In genomic region chr17:57095855-57096622, GRCm38 (mm10) we compare ENCODE assay signal across 8 mouse cellular contexts. TPM values are rescaled to one million over a fixed set of nuclear protein-coding genes. Genes with fewer than 3 reads are reported as not detected.
DNase-seq lines count a peak whose midpoint lies in the region; ATAC-seq and TF ChIP-seq lines count a peak whose summit lies in the region.

No protein-coding gene starts in this region.

- H3K27ac ChIP-seq in kidney, adult 2 months (ENCODE audit: insufficient read depth, low read depth, low read length), result no peak overlapping the region
- H3K27ac ChIP-seq in lung, embryonic 15.5 days, result no peak overlapping the region

- H3K9ac ChIP-seq in lung, embryonic 15.5 days, result no peak overlapping the region

- H3K36me3 ChIP-seq in kidney, adult 2 months (ENCODE audit: control insufficient read depth, insufficient read depth, low read length), result no peaks in the 10 kb centered on the region
- no peaks in the 10 kb centered on the region for H3K36me3 ChIP-seq in lung, embryonic 15.5 days

- TF ChIP-seq POLR2A in kidney, adult 2 months (IDR thresholded peaks at IDR 0.05; ENCODE audit: low read depth, low read length), result no peak

- DNase-seq in ovary, postnatal 14 days (ENCODE audit: low spot score), result peak; percentile 20
- no peak for DNase-seq in ovary, postnatal 36 days (ENCODE audit: low spot score)
- peak; percentile 70 to 83 for DNase-seq in heart, adult 9 months (ENCODE audit: low spot score in 2 of 2)
- peak; percentile 69 for DNase-seq in kidney, adult 2 months
- DNase-seq in retina, embryonic 14.5 days (ENCODE audit: low spot score), result peak; percentile 83
- DNase-seq in frontal cortex, postnatal 14 days (ENCODE audit: low spot score in 2 of 2), result no peak

- H3K9me3 ChIP-seq in lung, embryonic 15.5 days, result no peaks in the 10 kb centered on the region

- TF ChIP-seq CTCF in kidney, adult 2 months (conservative IDR thresholded peaks at IDR 0.05; ENCODE audit: insufficient read depth, insufficient read length, low read depth, low read length), result no peak

- no peaks in the 10 kb centered on the region for H3K4me1 ChIP-seq in kidney, adult 2 months (ENCODE audit: control insufficient read depth, insufficient read depth, low read length)
- peaks cover 9% of the 10 kb centered on the region for H3K4me1 ChIP-seq in lung, embryonic 15.5 days

- H3K4me3 ChIP-seq in kidney, adult 2 months (ENCODE audit: insufficient read depth, low read depth, low read length), result peak overlapping the region; percentile 24; the same call in 1 of the 2 replicates
- H3K4me3 ChIP-seq in lung, embryonic 15.5 days, result peak overlapping the region; percentile 17

- peak overlapping the region; percentile 54 for H3K4me2 ChIP-seq in lung, embryonic 15.5 days

- 3% methylated on average over 19 of the region's 19 CpGs for WGBS in kidney, adult 2 months
- 2% methylated on average over 18 of the region's 19 CpGs for WGBS in lung, embryonic 15.5 days

- ATAC-seq in common myeloid progenitor, adult 5-6 weeks (replicated peaks; ENCODE audit: low read depth, poor library complexity, severe bottlenecking), result peak; percentile 83
- peak; percentile 80; the same call in 1 of the 2 replicates for ATAC-seq in lung, embryonic 15.5 days (ENCODE audit: borderline replicate concordance, extremely low read depth, low FRiP score, low TSS enrichment)

- no peaks in the 10 kb centered on the region for H3K27me3 ChIP-seq in kidney, adult 2 months (replicated peaks; ENCODE audit: control insufficient read depth, insufficient read depth, low read length)
- H3K27me3 ChIP-seq in lung, embryonic 15.5 days, result no peaks in the 10 kb centered on the region

RNA-seq across cellular contexts. Expression of gene Tubb4a, which starts 8.5 kb away (rescaled TPM):
- total RNA-seq in common myeloid progenitor, adult 5-6 weeks (2017), result not detected in 2 replicates
- 2.1 and 2.9 TPM in 2 replicates for polyA plus RNA-seq in kidney, adult 2 months (2012; rRNA removed)
- polyA plus RNA-seq in lung, embryonic 15.5 days (2015; fragmentation: Nextera tagmentation; extraction: Ambion mirVana), result 16.4 and 17.5 TPM in 2 replicates

RNA-seq across cellular contexts. Expression of gene Tnfsf9, which starts 9.1 kb away (rescaled TPM):
- 0.82 and 1.7 TPM in 2 replicates for total RNA-seq in common myeloid progenitor, adult 5-6 weeks (2017)
- polyA plus RNA-seq in kidney, adult 2 months (2012; rRNA removed), result 1.6 and 2.5 TPM in 2 replicates
- polyA plus RNA-seq in lung, embryonic 15.5 days (2015; fragmentation: Nextera tagmentation; extraction: Ambion mirVana), result 8.6 and 10.4 TPM in 2 replicates

RNA-seq across cellular contexts. Expression of gene Dennd1c, which starts 17.7 kb away (rescaled TPM):
- total RNA-seq in common myeloid progenitor, adult 5-6 weeks (2017), result 4.4 and 5.0 TPM in 2 replicates
- polyA plus RNA-seq in kidney, adult 2 months (2012; rRNA removed), result 2.0 and 4.9 TPM in 2 replicates
- 4.8 and 5.6 TPM in 2 replicates for polyA plus RNA-seq in lung, embryonic 15.5 days (2015; fragmentation: Nextera tagmentation; extraction: Ambion mirVana)

RNA-seq across cellular contexts. Expression of gene Slc25a23, which starts 36.4 kb away (rescaled TPM):
- total RNA-seq in common myeloid progenitor, adult 5-6 weeks (2017), result 6.4 and 11.6 TPM in 2 replicates
- polyA plus RNA-seq in kidney, adult 2 months (2012; rRNA removed), result 121 and 124 TPM in 2 replicates
- polyA plus RNA-seq in lung, embryonic 15.5 days (2015; fragmentation: Nextera tagmentation; extraction: Ambion mirVana), result 8.7 and 9.5 TPM in 2 replicates

RNA-seq across cellular contexts. Expression of gene Crb3, which starts 37.1 kb away (rescaled TPM):
- total RNA-seq in common myeloid progenitor, adult 5-6 weeks (2017), result 1.3 TPM in 1 of 2 replicates, not detected in the other
- polyA plus RNA-seq in kidney, adult 2 months (2012; rRNA removed), result 110 and 124 TPM in 2 replicates
- polyA plus RNA-seq in lung, embryonic 15.5 days (2015; fragmentation: Nextera tagmentation; extraction: Ambion mirVana), result 55.3 and 57.0 TPM in 2 replicates

Comparison
In these comparisons a context has a peak if more than half of its experiments do, and no peak if none do; other contexts are left out.
1. DNase-seq: peak in ovary, postnatal 14 days (single experiment), heart, adult 9 months (2 of 2), kidney, adult 2 months (single experiment) and retina, embryonic 14.5 days (single experiment); none in ovary, postnatal 36 days (single experiment) and frontal cortex, postnatal 14 days (0 of 2).